Mouse (Mus musculus) ES-Bruce4 (cell line): ENCODE data around the gene Kif2c. TPM values are rescaled to one million over a fixed set of nuclear protein-coding genes. Genes with fewer than 3 reads are reported as not detected.

Source experiments
- H3K27ac ChIP-seq: 2 replicates; pipeline ENCODE4 v1.5.1; 2012; ENCODE audit warnings: low read length, inconsistent platforms; ENCODE audit not compliant: insufficient read depth
- H3K27me3 ChIP-seq: 2 replicates; pipeline ENCODE4 v1.6.1; 2012; ENCODE audit warnings: mild to moderate bottlenecking, low read length, inconsistent platforms; ENCODE audit not compliant: control insufficient read depth, poor library complexity, insufficient read depth, severe bottlenecking
- H3K36me3 ChIP-seq: 2 replicates; pipeline ENCODE4 v1.6.1; 2012; ENCODE audit warnings: inconsistent platforms, mild to moderate bottlenecking, low read length, moderate library complexity; ENCODE audit not compliant: control insufficient read depth, poor library complexity, insufficient read depth, severe bottlenecking
- H3K4me1 ChIP-seq: one replicate; pipeline ENCODE4 v1.8.1; 2011; ENCODE audit warnings: low read length; ENCODE audit not compliant: control insufficient read depth, insufficient read depth
- H3K4me3 ChIP-seq: 2 replicates; pipeline ENCODE4 v1.5.1; 2011; ENCODE audit warnings: low read depth, mild to moderate bottlenecking, low read length
- H3K9ac ChIP-seq: 2 replicates; pipeline ENCODE4 v1.6.1; 2012; ENCODE audit warnings: low read depth, mild to moderate bottlenecking, inconsistent platforms; ENCODE audit not compliant: poor library complexity, severe bottlenecking
- H3K9me3 ChIP-seq: replicated peaks from 2 replicates; pipeline ENCODE4 v1.6.1; 2012; ENCODE audit warnings: mild to moderate bottlenecking, low read length, inconsistent platforms; ENCODE audit not compliant: control insufficient read depth, poor library complexity, insufficient read depth, severe bottlenecking
- CTCF ChIP-seq: IDR thresholded peaks from one replicate; pipeline ENCODE4 v1.8.1; 2011; ENCODE audit warnings: low read depth, low read length
- EP300 ChIP-seq: IDR thresholded peaks from 2 replicates; pipeline ENCODE4 v1.6.1; 2011; ENCODE audit warnings: low read depth, low read length; ENCODE audit not compliant: insufficient read depth
- POLR2A ChIP-seq: IDR thresholded peaks from one replicate; pipeline ENCODE4 v1.8.1; 2011; ENCODE audit warnings: low read length; ENCODE audit not compliant: insufficient read depth
- polyA plus RNA-seq: library from polyadenylated mRNA; stranded (reverse); fragments of >200 nt; gene quantifications from 2 replicates; pipeline ENCODE4 v1.2.4, GENCODE M21; 2011; ENCODE audit warnings: low read depth; ENCODE audit not compliant: missing spikeins, insufficient read depth, insufficient read length

Gene Kif2c
- polyA plus RNA-seq, 1 experiment: 109 TPM

- H3K4me1 ChIP-seq: no peaks in the 10 kb centered on the region
Measured at GRCm38 (mm10) chr4:117151416-117151815, 31.0 kb downstream of the Kif2c start.

GRCm38 (mm10) chr4:117150212-117150733 is 32.2 kb downstream of the Kif2c start:
- Histone ChIP-seq H3K9me3 (no peaks in the 10 kb centered on the region), H3K4me3 (no peak overlapping the region), H3K9ac (no peak overlapping the region), H3K27me3 (no peaks in the 10 kb centered on the region), H3K36me3 (peaks cover 53% of the 10 kb centered on the region), H3K4me1 (no peaks in the 10 kb centered on the region), H3K27ac (peak overlapping the region; percentile 73)
- TF ChIP-seq POLR2A: no peak
- TF ChIP-seq EP300: no peak
- TF ChIP-seq CTCF: no peak

More at GRCm38 (mm10) chr4:117151416-117151815, 31.0 kb downstream of the Kif2c start:
- Histone ChIP-seq H3K9ac (peak overlapping the region; percentile 57), H3K9me3 (no peaks in the 10 kb centered on the region), H3K27ac (peak overlapping the region; percentile 92), H3K4me3 (peak overlapping the region; percentile 24), H3K36me3 (peaks cover 57% of the 10 kb centered on the region), H3K27me3 (no peaks in the 10 kb centered on the region)
- no peak for TF ChIP-seq CTCF
- TF ChIP-seq EP300: no peak
- TF ChIP-seq POLR2A: no peak

GRCm38 (mm10) chr4:117149291-117150211 is 32.9 kb downstream of the Kif2c start:
- no peaks in the 10 kb centered on the region for H3K4me1 ChIP-seq
- peaks cover 46% of the 10 kb centered on the region for H3K36me3 ChIP-seq
- H3K27me3 ChIP-seq: no peaks in the 10 kb centered on the region
- peak overlapping the region; percentile 8; the same call in 1 of the 2 replicates for H3K4me3 ChIP-seq
- no peaks in the 10 kb centered on the region for H3K9me3 ChIP-seq
- H3K27ac ChIP-seq: peak overlapping the region; percentile 73
- TF ChIP-seq EP300 (no peak), POLR2A (no peak), CTCF (no peak)
- H3K9ac ChIP-seq: peak overlapping the region; percentile 13; the same call in 1 of the 2 replicates

GRCm38 (mm10) chr4:117148815-117149214 is 33.6 kb downstream of the Kif2c start:
- Histone ChIP-seq H3K9ac (peak overlapping the region; percentile 13), H3K27me3 (no peaks in the 10 kb centered on the region), H3K4me1 (no peaks in the 10 kb centered on the region), H3K27ac (peak overlapping the region; percentile 5), H3K9me3 (no peaks in the 10 kb centered on the region), H3K36me3 (peaks cover 39% of the 10 kb centered on the region), H3K4me3 (peak overlapping the region; percentile 8)
- TF ChIP-seq EP300 (no peak), POLR2A (no peak), CTCF (no peak)

- Histone ChIP-seq H3K36me3 (peaks cover 32% of the 10 kb centered on the region), H3K9ac (peak overlapping the region; percentile 13), H3K27ac (peak overlapping the region; percentile 5; the same call in 1 of the 2 replicates), H3K4me3 (no peak overlapping the region), H3K9me3 (no peaks in the 10 kb centered on the region), H3K27me3 (no peaks in the 10 kb centered on the region), H3K4me1 (no peaks in the 10 kb centered on the region)
- TF ChIP-seq EP300 (no peak), POLR2A (no peak), CTCF (no peak)
Measured at GRCm38 (mm10) chr4:117148047-117148713, 34.3 kb downstream of the Kif2c start.
